Mouse (Mus musculus) urinary bladder, postnatal 36 days (tissue): ENCODE measurements at regions not wholly inside any gene's neighbourhood (a gene's known extent, or its start where the extent isn't known, plus 50 kb on each side); places are given as distances from the start of the nearest gene placed in this dataset.
"Not testable (repeated sequence)": the region's sequence is repeated elsewhere in the genome, so short reads cannot be mapped to it uniquely, and the experiment has no call there.

Experiments
- DNase-seq, 2 experiments: peaks; one replicate each; pipeline ENCODE4 v3.0.0; 2022; ENCODE audit warnings: low spot score in 2 of 2, mixed read lengths in 1 of 2

DNA sequence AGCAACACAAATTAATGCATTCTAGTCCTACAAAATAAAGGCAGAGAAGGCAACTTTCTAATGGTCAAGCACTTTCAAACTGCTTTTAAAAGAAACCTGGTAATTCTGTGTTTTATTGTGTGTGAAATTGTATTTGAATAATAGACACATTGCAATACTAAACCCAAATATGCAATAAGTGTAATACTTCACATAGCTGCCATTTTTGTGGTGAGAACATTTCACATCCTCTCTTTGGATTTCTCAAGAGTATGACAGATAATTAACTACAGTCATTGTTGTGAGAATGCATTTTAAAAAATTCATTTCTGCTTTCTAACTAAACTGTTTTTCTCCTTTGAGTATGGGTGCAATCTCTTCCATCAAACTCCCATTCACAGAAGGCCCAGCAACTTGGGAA is 256.4 kb downstream of the Sema3d start:
- DNase-seq: no peak

DNA sequence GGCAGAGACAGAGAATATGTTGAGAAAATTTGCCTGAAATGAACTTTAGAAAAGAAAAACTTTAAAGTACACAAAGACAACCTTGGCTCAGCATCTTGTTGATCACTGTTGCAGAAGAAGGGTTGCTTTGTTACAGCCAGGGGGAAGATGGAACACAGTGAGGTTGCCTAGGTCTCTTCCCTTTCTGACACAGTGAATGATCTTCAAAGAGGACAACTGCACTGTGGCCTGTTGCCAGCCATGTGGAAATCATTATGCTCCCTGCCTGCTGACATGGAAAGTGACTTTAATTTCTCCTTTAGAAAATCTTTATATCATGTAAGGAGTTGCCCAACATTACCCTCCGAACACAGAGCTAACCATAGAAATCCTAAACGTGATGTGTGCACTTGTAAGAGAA is 263.1 kb downstream of the Sema3d start:
- DNase-seq: no peak

DNA sequence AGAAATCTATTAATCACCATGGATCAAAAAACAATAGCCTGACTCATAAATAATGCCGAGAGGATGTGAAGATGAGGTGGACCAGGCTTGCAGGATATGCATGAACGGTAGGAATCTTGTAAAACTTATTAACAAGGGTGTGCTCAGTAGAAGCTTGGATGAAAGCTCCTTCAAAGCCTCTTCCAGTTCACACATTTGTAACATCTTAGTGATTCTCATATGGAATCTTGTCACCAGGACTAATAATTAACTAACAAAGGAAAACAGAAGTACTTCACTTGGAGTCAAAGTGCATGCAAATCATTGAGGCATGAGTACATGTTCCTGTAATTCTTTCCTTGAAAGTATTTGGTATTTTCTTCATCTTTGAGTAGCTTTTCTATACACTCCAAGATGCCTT is 290.5 kb downstream of the Sema3d start:
- DNase-seq: no peak

DNA sequence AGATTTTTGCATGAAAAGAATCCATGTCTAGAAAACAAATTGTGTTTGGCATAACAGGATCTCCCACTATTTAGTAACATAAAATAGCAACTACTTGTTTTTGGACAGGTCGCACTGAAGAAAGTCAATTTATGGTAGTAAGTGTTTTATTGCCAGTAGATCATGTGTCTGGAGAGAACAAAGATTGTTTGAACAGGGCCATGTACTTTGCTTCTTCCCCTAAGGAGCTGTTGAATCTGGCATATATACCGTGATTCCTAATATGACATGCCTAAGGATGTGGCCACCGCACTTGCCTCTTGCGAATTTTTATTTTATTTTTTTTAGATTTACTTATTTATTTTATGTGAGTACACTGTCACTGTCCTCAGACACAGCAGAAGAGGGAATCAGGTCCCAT is 290.9 kb downstream of the Sema3d start:
- DNase-seq: no peak

DNA sequence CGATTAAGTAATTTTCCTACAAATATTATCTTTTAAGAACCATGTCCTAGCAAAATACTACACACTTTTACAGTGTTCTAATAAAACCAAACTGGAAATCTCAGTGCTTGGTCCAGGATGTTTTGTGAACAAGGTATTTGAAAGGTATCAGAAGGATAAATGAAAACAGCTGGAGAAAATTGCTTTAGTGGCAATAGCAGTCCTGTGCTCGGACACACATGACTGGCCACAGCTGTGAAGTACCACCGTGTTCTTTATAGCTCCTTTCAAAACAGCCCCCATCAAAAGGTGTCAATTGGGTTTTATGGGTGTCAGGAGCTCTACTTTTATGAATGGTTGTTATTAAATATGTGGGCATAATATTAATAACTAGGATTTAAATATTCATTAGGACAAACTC is 293.5 kb downstream of the Sema3d start:
- DNase-seq: no peak

DNA sequence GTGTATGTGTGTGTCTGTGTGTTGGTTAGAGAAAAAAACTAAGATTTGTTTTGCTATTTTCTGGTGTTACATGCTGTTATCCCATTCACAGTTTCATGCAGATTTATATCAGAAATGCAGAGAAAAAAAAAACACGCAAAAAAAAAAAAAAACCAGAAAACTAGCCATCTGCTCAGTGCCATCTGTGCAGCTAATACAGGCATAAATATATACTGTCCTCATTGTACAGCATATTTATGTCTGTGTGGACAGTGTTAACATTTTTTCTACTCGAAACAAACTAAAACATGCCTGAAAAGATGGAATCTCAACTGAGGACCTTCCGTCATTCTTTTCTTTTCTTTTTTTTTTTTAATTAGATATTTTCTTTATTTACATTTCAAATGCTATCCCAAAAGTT is 331.7 kb downstream of the Sema3d start:
- no peak for DNase-seq

DNA sequence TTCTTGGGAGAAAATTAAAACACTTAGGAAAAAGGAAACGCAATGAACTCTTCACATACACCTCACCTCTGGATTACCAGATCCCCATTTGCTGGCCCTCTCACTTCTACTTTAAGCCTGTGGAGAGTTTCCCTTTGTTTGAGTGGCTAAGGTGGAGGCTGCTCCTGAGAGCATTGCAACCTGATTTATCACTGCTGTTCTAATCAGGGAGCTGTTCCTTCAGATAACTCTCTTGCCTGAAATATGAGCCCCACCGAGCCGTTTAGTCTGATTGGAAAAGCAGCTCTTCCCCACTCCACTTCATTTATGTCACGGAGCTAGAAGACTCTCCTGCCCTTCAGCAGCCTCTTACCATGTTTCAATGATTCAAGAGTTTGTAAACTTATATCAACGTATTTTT is 368.3 kb downstream of the Sema3d start:
- DNase-seq: no peak

DNA sequence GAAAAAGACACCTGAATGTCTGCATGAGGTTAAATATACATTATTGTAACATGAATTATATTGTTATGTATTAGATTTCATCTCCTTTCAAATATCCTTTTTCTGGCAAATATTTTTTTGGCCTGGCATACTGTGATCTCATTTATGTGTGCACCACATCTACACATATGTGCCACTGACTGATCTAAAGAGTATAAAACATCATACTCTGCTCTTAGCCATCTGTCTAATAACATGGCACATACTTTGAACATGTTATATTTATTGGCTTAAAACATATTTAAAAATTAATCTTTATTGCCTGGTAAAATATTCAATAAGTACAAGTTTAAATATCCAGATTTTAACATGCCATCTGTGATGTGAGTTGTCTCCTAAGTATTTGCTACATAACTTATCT is 365.6 kb upstream of the Sema3a start:
- DNase-seq: no peak

DNA sequence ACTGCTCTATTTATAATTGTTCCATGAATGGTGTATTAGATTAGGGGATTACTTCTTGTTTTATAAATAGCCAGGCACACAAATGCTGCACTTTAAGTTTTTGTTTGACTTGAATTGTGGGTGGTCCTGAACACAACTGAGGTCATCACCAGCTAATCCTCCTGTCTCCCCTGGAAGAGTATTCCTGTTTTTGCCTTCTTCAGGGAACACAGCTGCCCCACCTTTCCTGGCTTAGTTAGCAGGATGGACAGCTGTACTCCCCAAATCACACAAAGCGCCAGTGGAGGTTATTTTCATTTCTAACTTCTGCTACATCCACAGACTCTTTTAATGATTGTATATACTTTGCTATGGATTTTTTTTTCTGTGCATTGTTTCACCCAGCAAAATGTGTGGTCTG is 357.8 kb upstream of the Sema3a start:
- no peak for DNase-seq

DNA sequence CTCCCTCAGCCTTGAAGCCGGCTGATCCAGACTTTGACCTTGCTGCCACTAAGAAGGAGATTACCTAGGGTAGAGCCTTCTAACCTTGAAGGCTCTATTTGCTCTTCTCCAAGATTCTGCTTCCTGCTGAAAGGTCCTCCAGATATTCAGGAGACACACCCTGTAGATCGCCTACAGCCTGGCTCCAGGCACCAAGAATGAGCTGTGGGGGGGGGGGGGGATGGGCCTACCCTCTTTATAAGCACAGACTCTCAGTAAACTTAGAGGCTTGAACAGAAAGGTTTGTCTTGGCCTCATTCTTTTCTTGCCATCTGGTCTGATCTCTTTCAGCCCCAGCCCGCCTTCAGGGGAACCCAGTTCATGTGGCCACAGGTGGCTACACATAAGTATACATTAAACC is 342.5 kb upstream of the Sema3a start:
- no peak for DNase-seq

DNA sequence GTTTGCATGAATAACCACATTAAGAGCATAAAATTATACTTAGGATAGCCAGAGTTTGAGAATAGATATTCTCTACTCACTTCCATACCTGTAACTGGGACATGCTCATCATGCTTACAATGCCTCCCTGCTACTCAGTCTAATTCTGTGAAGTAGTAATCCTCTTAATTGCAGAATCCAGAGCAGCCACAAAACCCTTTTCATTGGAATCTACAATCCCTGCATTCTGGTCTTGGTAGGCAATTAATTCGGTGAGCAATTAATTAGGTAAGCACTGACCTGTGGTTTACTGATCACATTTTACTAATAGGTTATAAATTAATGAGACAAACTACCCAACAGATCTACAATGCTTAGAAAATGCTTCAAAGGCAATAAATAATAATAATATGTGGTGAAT is 316.5 kb upstream of the Sema3a start:
- no peak for DNase-seq

DNA sequence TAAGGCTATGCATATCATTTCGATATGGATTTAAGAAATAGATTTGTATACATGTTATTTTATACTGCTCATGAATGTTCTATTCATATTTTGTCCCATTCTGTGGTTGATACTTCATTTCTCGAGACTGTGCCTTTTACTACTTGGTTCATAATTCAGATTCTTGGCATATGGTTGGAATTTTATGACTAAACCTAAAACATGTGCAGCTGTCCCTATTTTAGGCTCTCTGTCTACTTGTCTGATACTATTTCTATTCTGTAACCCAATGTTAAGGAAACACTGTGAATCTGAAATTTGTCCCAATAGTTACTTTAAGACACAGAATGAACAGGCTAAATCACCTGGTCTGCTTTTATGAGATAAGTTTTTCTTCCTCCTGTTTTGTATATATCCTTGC is 315.3 kb upstream of the Sema3a start:
- DNase-seq: no peak

DNA sequence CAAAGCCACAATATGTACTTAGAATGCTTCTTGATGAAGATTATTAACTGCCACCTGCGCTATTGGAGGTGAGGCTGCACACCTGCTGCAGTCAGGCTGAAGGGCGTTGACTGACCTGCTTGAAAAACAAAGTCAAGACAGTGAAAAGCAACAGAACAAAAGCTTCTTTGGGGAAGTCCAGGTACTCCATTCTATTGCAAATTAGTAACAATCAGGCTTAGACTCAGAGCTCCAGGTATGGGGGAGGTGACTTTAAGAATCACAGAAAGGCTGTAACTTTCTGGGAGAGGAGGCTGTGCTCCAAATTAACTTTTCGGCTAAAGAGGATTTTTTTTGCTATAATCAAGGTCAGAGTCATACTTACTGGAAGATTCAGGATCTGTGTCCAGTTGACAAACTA is 278.0 kb upstream of the Sema3a start:
- not testable (repeated sequence) for DNase-seq

DNA sequence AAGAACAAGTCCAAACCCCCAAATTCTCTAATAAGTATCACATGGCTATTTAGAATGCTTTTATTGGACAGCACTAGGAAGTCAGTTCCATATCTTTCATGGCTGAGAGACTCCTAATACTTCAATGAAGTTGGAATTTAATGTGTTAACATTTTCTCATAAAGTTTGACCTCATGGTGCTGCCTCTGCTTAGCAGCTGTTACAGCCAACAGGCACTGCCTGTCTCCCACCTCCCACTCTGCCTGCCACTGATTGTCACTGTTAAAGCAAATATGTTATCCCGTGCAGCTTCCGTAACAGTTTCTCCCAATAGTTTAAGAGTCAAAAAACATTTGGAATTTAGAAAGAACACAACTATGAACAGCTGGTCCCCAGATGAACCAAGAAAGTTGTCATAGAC is 268.3 kb upstream of the Sema3a start:
- DNase-seq: no peak

DNA sequence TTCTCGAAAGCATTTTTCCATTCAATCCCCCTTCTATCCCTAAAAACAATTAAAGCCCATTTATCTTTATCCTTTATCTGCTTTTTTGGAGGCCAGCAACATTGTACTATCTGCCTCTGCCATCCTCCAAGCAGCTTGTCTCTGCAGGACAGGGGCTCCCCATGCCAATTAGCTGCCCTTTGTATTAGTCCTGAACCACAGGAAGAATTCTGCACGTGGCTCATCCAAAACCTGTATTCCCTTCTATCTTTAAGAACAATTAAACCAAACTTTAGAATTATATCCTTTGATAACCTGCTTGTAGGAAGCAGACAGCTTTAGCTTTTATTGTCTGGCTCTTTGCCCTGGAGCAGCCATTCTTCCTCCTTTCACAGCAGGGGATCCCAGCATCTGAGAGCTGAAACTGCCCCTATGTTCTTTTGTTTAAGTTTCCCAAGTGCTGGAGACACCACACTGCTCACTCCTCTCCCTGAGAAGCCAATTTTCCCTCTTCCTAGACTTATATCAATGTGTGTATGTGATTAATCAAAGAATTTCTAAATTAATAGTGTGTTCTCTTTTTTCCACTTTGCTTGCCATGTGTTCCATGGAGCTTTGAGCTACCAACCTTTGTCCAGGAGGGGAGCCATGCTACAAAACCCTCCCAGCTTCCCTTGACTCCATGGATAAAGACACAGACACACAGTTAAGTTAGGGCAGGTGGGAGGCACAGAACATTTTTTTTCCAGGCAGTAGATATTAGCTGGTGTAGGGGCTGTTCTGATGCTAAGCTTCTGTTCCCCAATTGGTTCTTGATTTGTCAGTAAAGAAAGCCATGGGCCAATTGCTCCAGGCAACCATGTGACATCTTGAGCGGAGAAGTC is 256.6 kb upstream of the Sema3a start:
- no peak for DNase-seq

DNA sequence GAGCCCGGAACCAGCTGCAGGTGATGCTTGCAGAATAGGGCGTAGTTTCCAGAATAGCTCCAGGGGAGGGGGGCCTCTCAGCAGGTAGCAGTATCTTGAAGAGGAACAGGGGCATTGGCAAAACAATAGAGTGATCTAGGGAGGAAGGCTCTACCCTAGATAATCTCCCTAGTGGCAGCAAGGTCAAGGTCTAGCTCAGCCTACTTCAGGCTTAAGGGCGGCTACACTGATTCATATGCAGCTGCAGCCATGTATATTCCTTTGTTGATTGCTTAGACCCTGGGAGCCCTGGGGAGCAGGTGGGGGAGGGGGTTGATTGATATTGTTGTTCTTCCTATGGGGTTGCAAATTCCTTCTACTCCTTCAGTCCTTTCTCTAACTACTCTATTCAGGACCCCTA is 252.3 kb upstream of the Sema3a start:
- DNase-seq: no peak

DNA sequence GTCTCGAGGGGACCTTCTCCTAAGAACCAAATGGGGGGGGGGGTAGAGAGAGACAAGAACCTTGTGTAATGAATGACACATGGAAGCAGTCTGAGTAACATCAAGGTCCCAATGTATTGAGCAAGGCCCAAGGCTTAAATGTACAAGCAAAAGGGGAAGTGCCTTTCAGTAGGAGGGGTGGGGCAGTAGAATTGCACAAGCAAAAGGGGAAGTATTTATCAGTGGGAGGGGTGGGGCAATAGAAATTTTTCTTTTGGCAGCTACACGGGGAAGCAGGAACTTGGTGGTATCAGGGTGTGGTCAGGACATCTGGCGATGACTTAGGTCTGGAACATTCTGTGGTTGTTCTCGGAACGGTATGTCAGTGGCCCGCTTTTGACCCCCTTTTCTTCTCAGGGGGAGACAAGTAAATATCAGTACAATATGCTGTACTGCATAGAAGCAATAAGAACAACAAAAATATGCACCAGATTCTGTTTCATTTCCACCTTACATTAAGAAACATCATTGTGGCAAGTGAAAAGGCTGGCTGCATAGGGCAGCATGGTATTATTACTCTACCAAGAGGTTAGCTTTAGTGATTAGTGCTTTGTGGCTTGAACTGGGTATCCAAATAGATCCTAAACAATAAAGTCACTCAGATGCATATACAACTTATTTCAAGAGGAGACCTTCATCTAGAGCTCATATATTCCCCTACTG is 247.5 kb upstream of the Sema3a start:
- no peak for DNase-seq

DNA sequence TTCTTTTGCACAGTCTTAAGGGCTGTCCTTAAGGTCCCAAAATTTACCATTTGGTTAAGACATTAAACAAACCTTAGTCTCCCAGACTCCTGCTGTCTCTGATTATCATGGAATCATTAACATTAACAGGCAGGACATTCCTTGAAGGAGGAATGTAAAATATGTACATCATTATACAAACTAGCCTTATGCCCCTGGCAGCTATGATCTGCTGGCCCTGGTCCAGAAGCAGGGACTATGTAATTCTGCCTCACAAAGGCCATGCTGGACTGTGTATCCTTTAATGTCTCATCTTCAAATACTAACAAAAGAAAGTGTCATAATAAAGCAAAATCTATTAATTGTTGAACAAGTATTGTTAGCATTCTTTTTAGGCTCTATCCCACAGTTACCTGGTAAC is 232.9 kb upstream of the Sema3a start:
- no peak for DNase-seq

DNA sequence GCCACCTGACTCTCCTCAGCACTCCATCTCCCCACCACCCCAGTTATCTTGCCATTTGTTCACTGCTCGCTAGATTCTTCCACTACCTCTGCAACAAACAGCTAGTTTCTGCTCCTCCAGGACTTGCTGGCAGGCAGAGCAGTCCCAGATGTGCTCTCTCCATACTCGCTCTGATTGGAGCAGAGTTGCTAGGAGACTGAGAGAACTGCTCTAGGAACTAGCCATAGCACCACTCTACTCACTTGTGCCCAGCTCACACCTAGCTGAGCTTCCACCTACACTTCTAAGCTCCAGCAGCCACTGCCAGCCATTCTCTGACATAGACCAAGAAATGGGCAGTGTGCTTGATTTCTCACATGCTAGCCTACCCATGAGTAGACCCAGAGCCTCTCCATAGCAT is 230.6 kb upstream of the Sema3a start:
- no peak for DNase-seq

DNA sequence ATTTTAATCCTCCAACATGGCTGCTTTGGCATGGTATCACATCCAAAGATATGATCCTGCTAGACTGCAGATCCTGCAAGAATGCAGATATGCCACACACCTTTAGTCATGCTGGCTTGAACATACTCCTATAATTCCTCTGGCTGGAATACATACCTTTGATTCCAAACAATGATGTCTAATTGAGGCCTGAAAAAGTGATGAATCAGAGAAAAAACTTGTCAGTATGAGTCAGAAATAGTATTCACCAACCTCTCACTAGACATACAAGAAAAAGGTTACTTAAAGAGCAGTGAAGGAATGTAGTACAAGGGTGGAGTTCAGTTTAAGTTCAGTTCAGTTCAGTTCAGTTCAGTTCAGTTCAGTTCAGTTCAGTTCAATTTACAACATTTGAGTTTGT is 214.5 kb upstream of the Sema3a start:
- DNase-seq: no peak

DNA sequence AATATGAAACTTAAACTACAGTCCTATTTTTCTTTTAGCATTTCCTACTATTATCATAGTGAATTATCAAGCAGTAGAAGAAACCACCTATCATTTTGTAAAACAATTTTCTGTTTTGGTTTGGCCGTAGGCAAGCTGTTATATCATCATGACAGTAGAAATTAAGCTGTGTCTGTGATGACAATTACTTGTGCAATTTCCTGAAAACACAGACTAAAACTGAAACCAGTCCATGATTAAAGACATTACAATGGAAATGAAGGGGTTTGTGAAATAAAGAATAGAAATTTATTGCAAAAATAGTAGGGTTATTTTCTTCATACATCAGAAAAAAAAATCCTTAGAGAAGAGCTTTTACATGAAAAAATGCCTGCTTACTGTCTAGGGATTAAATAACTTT is 210.8 kb upstream of the Sema3a start:
- DNase-seq: no peak

DNA sequence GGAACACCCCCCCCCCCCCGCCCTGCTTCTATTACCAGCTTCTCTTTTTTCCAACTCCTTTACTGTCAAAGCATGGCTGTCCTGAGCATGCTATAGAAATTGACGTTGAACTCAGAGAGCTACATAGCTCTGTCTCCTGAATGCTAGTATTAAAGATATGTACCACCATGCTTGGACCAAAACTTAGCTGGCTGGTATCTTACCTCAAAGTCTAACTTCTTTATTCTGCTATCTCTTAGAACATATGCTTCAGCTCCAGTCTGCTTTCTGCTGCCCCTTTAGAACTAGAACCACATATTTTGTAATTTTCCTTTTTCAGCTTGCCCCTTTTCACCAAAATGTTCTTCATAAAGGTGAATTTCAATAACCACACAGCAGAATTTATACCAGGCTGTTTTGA is 205.9 kb upstream of the Sema3a start:
- no peak for DNase-seq

DNA sequence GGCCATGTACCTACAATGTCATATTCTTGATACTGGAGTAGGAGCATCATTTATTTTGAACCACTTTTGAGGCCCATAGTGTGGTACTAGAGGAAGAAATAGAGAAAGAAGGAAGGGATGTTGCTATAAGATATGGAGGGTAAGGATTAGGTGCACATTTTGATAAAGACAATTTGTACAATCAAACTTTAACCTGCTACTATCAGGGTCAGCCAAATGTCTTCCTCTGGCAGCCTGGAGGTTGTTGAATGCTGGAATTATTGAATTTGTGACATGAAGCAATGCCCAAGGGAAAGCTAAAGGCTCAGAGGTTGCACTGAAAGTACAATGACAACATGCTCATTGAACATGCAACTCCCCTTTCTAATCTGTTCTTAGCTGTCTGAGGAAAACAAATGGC is 202.3 kb upstream of the Sema3a start:
- DNase-seq: no peak

DNA sequence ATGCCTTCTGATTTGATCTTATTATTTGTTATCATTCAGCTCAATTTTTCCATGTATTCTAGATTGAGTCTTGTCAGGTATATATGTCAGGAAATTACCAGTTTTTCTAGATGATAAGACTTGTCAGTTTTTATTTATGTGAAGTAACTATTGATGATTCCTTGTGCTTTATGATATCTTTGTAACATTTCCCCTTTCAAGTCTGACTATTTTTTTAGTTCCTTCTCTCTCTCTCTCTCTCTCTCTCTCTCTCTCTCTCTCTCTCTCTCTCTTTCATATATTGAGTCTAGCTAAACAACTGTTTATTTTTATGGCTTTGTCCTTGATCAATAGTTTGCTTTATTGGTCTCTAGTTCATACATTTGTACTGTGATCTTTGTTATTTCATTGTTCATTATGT is 199.7 kb upstream of the Sema3a start:
- DNase-seq: no peak
